Mouse (Mus musculus): Measurements from ENCODE around the gene Cnot2. TPM values are rescaled to one million over a fixed set of nuclear protein-coding genes. Genes with fewer than 3 reads are reported as not detected.

Cnot2 gene
- total RNA-seq, 4 experiments from 2014 or later: 57.5 to 91.3 (median 78.9) TPM

Small RNA genes within 50 kb of the gene (microRNA-seq; reads per million reads assigned to microRNA genes)
- 0 reads per million in 2 experiments for gene Gm25190

Other genes starting within 250 kb of the Cnot2 start
- 10 to 100 TPM in 2 of 4 experiments, 1 to 10 TPM in 1, under 1 TPM in 1; 0.84 to 12.1 (median 6.7) TPM for gene Kcnmb4, start 107.6 kb downstream of the Cnot2 start, total RNA-seq (2022)